Mouse (Mus musculus): ENCODE measurements around the gene Cbr2. TPM values are rescaled to one million over a fixed set of nuclear protein-coding genes. Genes with fewer than 3 reads are reported as not detected.
"Not testable (repeated sequence)": the region's sequence is repeated elsewhere in the genome, so short reads cannot be mapped to it uniquely, and the experiment has no call there.

Cbr2 gene
- polyA plus RNA-seq, 1 experiment from 2014 or later = 2.6 TPM

GRCm38 (mm10) chr11:120761811-120762671 is 30.1 kb upstream of the Cbr2 start:
- H3K27ac ChIP-seq (replicated peaks) = no peak overlapping the region
- H3K4me3 ChIP-seq = peak overlapping the region; percentile 34; the same call in 1 of the 2 replicates
- 73% methylated on average over 14 of the region's 14 CpGs for WGBS
- H3K9me3 ChIP-seq = peaks cover 34% of the 10 kb centered on the region
- H3K4me1 ChIP-seq = no peaks in the 10 kb centered on the region
- H3K36me3 ChIP-seq (replicated peaks) = no peaks in the 10 kb centered on the region
- no peak for DNase-seq (ENCODE audit: low spot score)
- peaks cover 35% of the 10 kb centered on the region for H3K27me3 ChIP-seq (replicated peaks; ENCODE audit: low read depth, poor library complexity, severe bottlenecking)

GRCm38 (mm10) chr11:120760236-120760635 is 28.3 kb upstream of the Cbr2 start:
- Histone ChIP-seq H3K4me1 (no peaks in the 10 kb centered on the region), H3K4me3 (no peak overlapping the region), H3K9me3 (peaks cover 41% of the 10 kb centered on the region), H3K27ac (replicated peaks) (no peak overlapping the region), H3K36me3 (replicated peaks) (no peaks in the 10 kb centered on the region), H3K27me3 (replicated peaks; ENCODE audit: low read depth, poor library complexity, severe bottlenecking) (peaks cover 30% of the 10 kb centered on the region)
- 93% methylated on average over 9 of the region's 9 CpGs for WGBS
- DNase-seq (ENCODE audit: low spot score) = no peak

- WGBS = 69% methylated on average over 4 of the region's 4 CpGs
Observed at GRCm38 (mm10) chr11:120751606-120752005, 19.7 kb upstream of the Cbr2 start.

GRCm38 (mm10) chr11:120749430-120749829 is 17.5 kb upstream of the Cbr2 start:
- Histone ChIP-seq H3K9me3 (no peaks in the 10 kb centered on the region), H3K36me3 (replicated peaks) (no peaks in the 10 kb centered on the region), H3K27ac (replicated peaks) (no peak overlapping the region), H3K27me3 (replicated peaks; ENCODE audit: low read depth, poor library complexity, severe bottlenecking) (0 out of 2 replicates have a peak, but pooled peaks cover 4% of the 10 kb centered on the region), H3K4me3 (no peak overlapping the region), H3K4me1 (no peaks in the 10 kb centered on the region)
- DNase-seq (ENCODE audit: low spot score) = no peak
- WGBS = 62% methylated on average over 8 of the region's 8 CpGs

More at GRCm38 (mm10) chr11:120751606-120752005, 19.7 kb upstream of the Cbr2 start:
- Histone ChIP-seq H3K4me3 (no peak overlapping the region), H3K9me3 (peaks cover 3% of the 10 kb centered on the region), H3K27ac (replicated peaks) (no peak overlapping the region), H3K4me1 (no peaks in the 10 kb centered on the region), H3K36me3 (replicated peaks) (no peaks in the 10 kb centered on the region), H3K27me3 (replicated peaks; ENCODE audit: low read depth, poor library complexity, severe bottlenecking) (0 out of 2 replicates have a peak, but pooled peaks cover 4% of the 10 kb centered on the region)
- no peak for DNase-seq (ENCODE audit: low spot score)

GRCm38 (mm10) chr11:120747974-120748373 is 16.1 kb upstream of the Cbr2 start:
- Histone ChIP-seq H3K27ac (replicated peaks) (no peak overlapping the region), H3K27me3 (replicated peaks; ENCODE audit: low read depth, poor library complexity, severe bottlenecking) (0 out of 2 replicates have a peak, but pooled peaks cover 4% of the 10 kb centered on the region), H3K36me3 (replicated peaks) (no peaks in the 10 kb centered on the region), H3K9me3 (no peaks in the 10 kb centered on the region), H3K4me3 (no peak overlapping the region), H3K4me1 (no peaks in the 10 kb centered on the region)
- 76% methylated on average over 4 of the region's 4 CpGs for WGBS
- no peak for DNase-seq (ENCODE audit: low spot score)

- Histone ChIP-seq H3K9me3 (no peaks in the 10 kb centered on the region), H3K27me3 (replicated peaks; ENCODE audit: low read depth, poor library complexity, severe bottlenecking) (no peaks in the 10 kb centered on the region), H3K4me3 (no peak overlapping the region), H3K36me3 (replicated peaks) (no peaks in the 10 kb centered on the region), H3K27ac (replicated peaks) (no peak overlapping the region), H3K4me1 (no peaks in the 10 kb centered on the region)
- WGBS = 77% methylated on average over 7 of the region's 7 CpGs
- DNase-seq (ENCODE audit: low spot score) = no peak
Observed at GRCm38 (mm10) chr11:120744121-120744701, 12.3 kb upstream of the Cbr2 start.

- Histone ChIP-seq H3K27ac (replicated peaks) (no peak overlapping the region), H3K36me3 (replicated peaks) (no peaks in the 10 kb centered on the region), H3K4me3 (no peak overlapping the region), H3K9me3 (no peaks in the 10 kb centered on the region), H3K27me3 (replicated peaks; ENCODE audit: low read depth, poor library complexity, severe bottlenecking) (no peaks in the 10 kb centered on the region), H3K4me1 (no peaks in the 10 kb centered on the region)
- WGBS = 92% methylated on average over 5 of the region's 5 CpGs
- DNase-seq (ENCODE audit: low spot score) = no peak
Observed at GRCm38 (mm10) chr11:120740981-120741380, 9.1 kb upstream of the Cbr2 start.

- WGBS = 77% methylated on average over 6 of the region's 6 CpGs
- H3K9me3 ChIP-seq = no peaks in the 10 kb centered on the region
- peaks cover 3% of the 10 kb centered on the region; the same call in 1 of the 2 replicates for H3K4me1 ChIP-seq
- H3K27ac ChIP-seq (replicated peaks) = no peak overlapping the region
- DNase-seq (ENCODE audit: low spot score) = no peak
- no peak overlapping the region for H3K4me3 ChIP-seq
- H3K27me3 ChIP-seq (replicated peaks; ENCODE audit: low read depth, poor library complexity, severe bottlenecking) = peaks cover 7% of the 10 kb centered on the region
- H3K36me3 ChIP-seq (replicated peaks) = no peaks in the 10 kb centered on the region
Observed at GRCm38 (mm10) chr11:120736424-120736823, 4.5 kb upstream of the Cbr2 start.

- Histone ChIP-seq H3K9me3 (no peaks in the 10 kb centered on the region), H3K27me3 (replicated peaks; ENCODE audit: low read depth, poor library complexity, severe bottlenecking) (peaks cover 31% of the 10 kb centered on the region), H3K4me3 (no peak overlapping the region), H3K4me1 (peaks cover 13% of the 10 kb centered on the region), H3K27ac (replicated peaks) (no peak overlapping the region), H3K36me3 (replicated peaks) (no peaks in the 10 kb centered on the region)
- WGBS = 69% methylated on average over 6 of the region's 6 CpGs
- no peak for DNase-seq (ENCODE audit: low spot score)
Observed at GRCm38 (mm10) chr11:120733521-120733920, 1.6 kb upstream of the Cbr2 start.

GRCm38 (mm10) chr11:120731395-120731794 is 519 bp downstream of the Cbr2 start:
- Histone ChIP-seq H3K27me3 (replicated peaks; ENCODE audit: low read depth, poor library complexity, severe bottlenecking) (peaks cover 41% of the 10 kb centered on the region), H3K9me3 (no peaks in the 10 kb centered on the region), H3K4me3 (no peak overlapping the region), H3K27ac (replicated peaks) (no peak overlapping the region), H3K36me3 (replicated peaks) (no peaks in the 10 kb centered on the region), H3K4me1 (peaks cover 24% of the 10 kb centered on the region)
- DNase-seq (ENCODE audit: low spot score) = no peak
- 92% methylated on average over 1 of the region's 1 CpGs for WGBS

GRCm38 (mm10) chr11:120730331-120730870 is 1.5 kb downstream of the Cbr2 start:
- H3K36me3 ChIP-seq (replicated peaks) = no peaks in the 10 kb centered on the region
- no peaks in the 10 kb centered on the region for H3K9me3 ChIP-seq
- 85% methylated on average over 10 of the region's 10 CpGs for WGBS
- peaks cover 51% of the 10 kb centered on the region for H3K27me3 ChIP-seq (replicated peaks; ENCODE audit: low read depth, poor library complexity, severe bottlenecking)
- H3K4me3 ChIP-seq = no peak overlapping the region
- DNase-seq (ENCODE audit: low spot score) = no peak
- H3K27ac ChIP-seq (replicated peaks) = no peak overlapping the region
- H3K4me1 ChIP-seq = peaks cover 28% of the 10 kb centered on the region

GRCm38 (mm10) chr11:120729432-120730050 is 2.4 kb downstream of the Cbr2 start:
- H3K27me3 ChIP-seq (replicated peaks; ENCODE audit: low read depth, poor library complexity, severe bottlenecking) = peaks cover 55% of the 10 kb centered on the region
- DNase-seq (ENCODE audit: low spot score) = peak; percentile 76
- H3K4me1 ChIP-seq = peaks cover 28% of the 10 kb centered on the region
- peak overlapping the region; percentile 41 for H3K4me3 ChIP-seq
- not testable (repeated sequence) for H3K9me3 ChIP-seq; H3K36me3 ChIP-seq (replicated peaks)
- WGBS = 1% methylated on average over 18 of the region's 21 CpGs
- peak overlapping the region; percentile 71; the same call in 1 of the 2 replicates for H3K27ac ChIP-seq (replicated peaks)

All from embryonic facial prominence, embryonic 10.5 days (tissue).